Mouse (Mus musculus) neural tube, embryonic 12.5 days (tissue): ENCODE results near the gene Gm16253. TPM values are rescaled to one million over a fixed set of nuclear protein-coding genes. Genes with fewer than 3 reads are reported as not detected.

ENCODE experiments used
- ATAC-seq: fragments of 200-750 bp; cut with Nextera tagmentation; 2 replicates; pipeline ENCODE4 v1.8.0; 2017; ENCODE audit warnings: low read depth, mild to moderate bottlenecking, moderate TSS enrichment, moderate library complexity; ENCODE audit not compliant: low FRiP score
- H3K27ac ChIP-seq: fragments of 300-500 bp; sonication (generic); 2 replicates; pipeline ENCODE4 v1.5.1; 2016
- H3K27me3 ChIP-seq: fragments of 300-500 bp; sonication (generic); replicated peaks from 2 replicates; pipeline ENCODE4 v1.6.1; 2016; ENCODE audit warnings: mild to moderate bottlenecking
- H3K36me3 ChIP-seq: fragments of 300-500 bp; sonication (generic); 2 replicates; pipeline ENCODE4 v1.6.1; 2016; ENCODE audit warnings: mild to moderate bottlenecking
- H3K4me1 ChIP-seq: fragments of 300-500 bp; sonication (generic); 2 replicates; pipeline ENCODE4 v1.6.1; 2016
- H3K4me2 ChIP-seq: fragments of 300-500 bp; sonication (generic); replicated peaks from 2 replicates; pipeline ENCODE4 v1.6.1; 2016; ENCODE audit warnings: mild to moderate bottlenecking
- H3K4me3 ChIP-seq: fragments of 300-500 bp; sonication (generic); 2 replicates; pipeline ENCODE4 v1.5.1; 2016
- H3K9ac ChIP-seq: fragments of 300-500 bp; sonication (generic); 2 replicates; pipeline ENCODE4 v1.6.1; 2016; ENCODE audit warnings: mild to moderate bottlenecking
- H3K9me3 ChIP-seq: fragments of 300-500 bp; sonication (generic); 2 replicates; pipeline ENCODE4 v1.6.1; 2016; ENCODE audit warnings: mild to moderate bottlenecking
- WGBS: fragments of 180-500 bp; shearing (Covaris S2); methylation state at CpG from one replicate; pipeline ENCODE4 v1.1.7; 2016; 5-methylcytosine and 5-hydroxymethylcytosine counted together
- polyA plus RNA-seq: library from polyadenylated mRNA; unstranded; fragments of >200 nt; fragmentation: Nextera tagmentation; extraction: Ambion mirVana; gene quantifications from 2 replicates; pipeline ENCODE4 v1.2.1, GENCODE M21; 2016

Gm16253 gene
- polyA plus RNA-seq, 1 experiment from 2014 or later = 1.6 TPM

DNA sequence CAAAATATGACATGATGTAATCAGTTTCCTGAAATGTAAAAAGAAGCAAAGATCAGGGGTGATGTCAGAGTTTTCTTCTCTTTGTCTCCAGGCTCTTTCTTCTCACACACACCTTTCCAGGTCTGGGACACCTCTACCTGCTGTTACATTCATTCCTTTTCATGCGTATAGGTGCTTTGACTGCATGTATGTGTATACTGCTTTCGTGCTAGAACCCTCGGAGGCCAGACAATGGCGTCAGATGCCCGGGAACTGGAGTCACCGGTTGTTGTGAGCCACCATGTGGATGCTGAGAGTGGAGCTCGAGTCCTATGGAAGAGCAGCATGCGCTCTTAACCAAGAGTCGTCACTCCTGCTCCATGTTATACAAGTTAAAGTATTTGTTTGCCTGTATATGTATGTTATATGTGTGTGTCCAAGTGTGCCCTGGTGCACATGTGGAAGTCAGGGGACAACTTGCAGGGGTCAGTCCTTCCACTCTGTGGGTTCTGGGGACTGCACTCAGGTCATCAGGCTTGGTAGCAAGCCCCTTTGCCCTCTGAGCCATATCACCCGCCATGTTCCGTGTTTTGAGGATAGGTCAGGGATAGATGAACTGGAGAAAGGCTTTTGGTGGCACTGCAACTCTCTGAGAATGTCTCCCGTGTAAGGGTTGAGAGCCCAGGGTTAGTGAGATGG is 1.9 kb downstream of the Gm16253 start:
- WGBS = 78% methylated on average over 12 of the region's 12 CpGs
- no peak for ATAC-seq
- peaks cover 23% of the 10 kb centered on the region for H3K4me1 ChIP-seq
- no peaks in the 10 kb centered on the region for H3K9me3 ChIP-seq
- no peak overlapping the region for H3K27ac ChIP-seq
- H3K27me3 ChIP-seq = peaks cover 8% of the 10 kb centered on the region; the same call in 1 of the 2 replicates
- H3K36me3 ChIP-seq = no peaks in the 10 kb centered on the region
- no peak overlapping the region for H3K9ac ChIP-seq
- H3K4me2 ChIP-seq = no peak overlapping the region
- no peak overlapping the region for H3K4me3 ChIP-seq

DNA sequence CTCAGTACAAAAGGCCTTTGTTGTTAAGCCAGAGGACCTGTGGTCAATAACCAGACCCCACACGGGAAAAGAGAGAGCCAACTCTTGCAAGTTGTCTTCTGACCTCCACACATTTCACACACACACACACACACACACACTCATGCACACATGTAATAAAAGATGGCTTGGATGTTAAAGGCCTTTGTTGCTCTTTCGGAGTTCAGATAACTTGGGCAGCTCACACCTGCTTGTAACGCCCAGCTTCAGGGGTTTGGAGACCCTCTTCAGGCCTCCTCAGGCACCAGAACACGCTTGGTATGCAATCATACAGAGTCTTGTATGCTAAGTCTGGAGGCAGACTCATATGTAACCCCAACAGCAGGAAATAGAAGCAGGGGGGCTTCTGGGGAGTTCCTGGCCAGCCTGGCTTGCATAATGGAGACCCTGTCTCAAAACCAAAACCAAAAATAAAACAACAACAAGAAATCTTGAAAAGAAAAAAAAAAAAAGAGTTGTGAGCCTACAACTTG is 2.5 kb downstream of the Gm16253 start:
- Histone ChIP-seq H3K4me3 (no peak overlapping the region), H3K4me2 (no peak overlapping the region), H3K9me3 (no peaks in the 10 kb centered on the region), H3K9ac (no peak overlapping the region), H3K4me1 (peaks cover 23% of the 10 kb centered on the region), H3K27me3 (peaks cover 8% of the 10 kb centered on the region; the same call in 1 of the 2 replicates), H3K36me3 (no peaks in the 10 kb centered on the region), H3K27ac (no peak overlapping the region)
- 75% methylated on average over 4 of the region's 4 CpGs for WGBS
- no peak for ATAC-seq

DNA sequence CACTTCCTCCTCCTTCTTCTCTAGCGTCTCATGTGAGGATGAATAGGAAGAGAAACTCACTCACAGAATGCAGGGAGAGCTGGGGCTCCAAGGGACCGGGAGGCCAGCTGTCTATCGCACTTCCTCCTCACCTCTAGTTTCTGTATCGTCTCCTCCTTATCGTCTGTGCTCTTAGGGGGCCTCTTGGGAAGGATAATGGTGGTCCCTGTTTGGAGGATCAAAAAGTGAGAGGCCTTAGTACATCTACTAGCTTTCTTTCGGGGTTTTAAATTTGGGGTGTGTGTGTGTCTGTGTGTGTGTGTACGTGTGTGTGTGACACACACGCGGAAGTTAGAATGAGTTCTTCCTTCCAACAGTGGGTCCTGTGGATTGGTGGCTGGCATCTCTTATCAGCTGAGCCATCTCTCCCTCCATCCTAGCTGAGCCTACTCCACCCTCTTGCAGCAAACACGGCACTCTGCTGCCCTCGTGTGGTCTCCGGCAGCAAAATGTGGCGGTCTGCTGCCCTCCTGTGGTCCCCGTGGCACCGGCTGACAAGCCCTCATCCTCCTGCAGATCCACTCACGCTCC is 3.2 kb downstream of the Gm16253 start:
- Histone ChIP-seq H3K36me3 (no peaks in the 10 kb centered on the region), H3K4me2 (peak overlapping the region; percentile 54), H3K4me3 (no peak overlapping the region), H3K9ac (0 out of 2 replicates have a peak overlapping the region, but pooled peaks have one; percentile 48), H3K4me1 (peaks cover 23% of the 10 kb centered on the region), H3K27ac (no peak overlapping the region), H3K27me3 (peaks cover 8% of the 10 kb centered on the region; the same call in 1 of the 2 replicates), H3K9me3 (no peaks in the 10 kb centered on the region)
- ATAC-seq = peak; percentile 33
- WGBS = 14% methylated on average over 16 of the region's 16 CpGs

DNA sequence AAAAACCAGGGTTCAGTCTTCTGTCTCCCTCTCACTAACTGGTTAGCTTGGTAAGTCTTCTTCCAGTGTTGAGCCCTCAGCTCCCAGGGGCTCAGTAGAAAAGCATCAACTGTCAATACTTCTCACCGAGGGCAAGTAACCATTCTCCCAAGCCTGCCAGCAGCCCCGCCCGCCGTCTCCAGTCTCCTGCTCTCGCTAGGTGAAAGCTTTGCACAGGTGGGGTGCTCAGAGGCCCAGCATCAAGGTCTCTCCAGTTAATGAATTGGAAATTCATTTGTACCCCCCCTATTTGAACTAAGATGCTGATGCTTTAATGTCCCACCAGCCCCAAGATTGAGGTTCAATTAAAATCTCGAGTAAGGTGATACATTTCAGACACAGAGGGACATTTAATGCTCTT is 4.4 kb downstream of the Gm16253 start:
- no peak for ATAC-seq
- Histone ChIP-seq H3K4me1 (peaks cover 22% of the 10 kb centered on the region), H3K27me3 (peaks cover 8% of the 10 kb centered on the region; the same call in 1 of the 2 replicates), H3K36me3 (no peaks in the 10 kb centered on the region), H3K9ac (no peak overlapping the region), H3K4me2 (no peak overlapping the region), H3K4me3 (no peak overlapping the region), H3K27ac (no peak overlapping the region), H3K9me3 (no peaks in the 10 kb centered on the region)
- WGBS = 47% methylated on average over 6 of the region's 6 CpGs

DNA sequence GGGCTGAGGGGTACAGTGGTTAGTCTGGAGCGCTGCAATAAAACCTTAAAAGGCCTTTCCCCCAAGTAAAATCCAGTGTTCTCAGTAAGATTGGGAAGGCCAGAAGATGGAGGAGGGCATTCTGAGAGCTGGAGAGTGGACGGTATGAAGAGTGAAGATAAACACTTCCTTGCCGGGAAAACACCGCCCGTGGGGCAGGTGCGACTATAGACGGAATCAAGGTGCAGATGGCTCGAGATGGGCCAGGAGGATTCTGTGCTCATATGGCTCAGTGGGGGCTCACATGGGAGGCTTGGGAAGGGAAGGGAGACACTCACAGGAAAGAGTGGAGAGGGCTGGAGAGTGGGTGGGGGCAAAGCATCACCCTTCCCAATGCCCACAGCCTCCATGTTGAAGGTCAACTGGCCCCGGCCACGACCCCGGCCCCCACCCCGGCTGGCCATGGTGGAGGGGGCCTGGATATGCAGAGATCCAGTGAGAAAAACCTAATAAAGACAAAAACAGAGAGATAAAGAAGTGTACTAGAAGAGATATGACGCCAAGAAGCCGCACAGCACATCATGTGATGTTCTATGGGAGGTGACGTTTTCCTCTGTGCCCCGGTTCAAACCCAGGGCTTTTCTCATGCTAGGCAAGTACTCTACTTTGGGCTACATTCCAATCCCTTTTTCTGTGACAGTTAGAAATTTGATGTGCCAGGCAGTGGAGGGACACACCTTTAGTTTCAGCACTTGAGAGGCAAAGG is 5.2 kb downstream of the Gm16253 start:
- Histone ChIP-seq H3K9me3 (no peaks in the 10 kb centered on the region), H3K27ac (no peak overlapping the region), H3K4me2 (no peak overlapping the region), H3K36me3 (no peaks in the 10 kb centered on the region), H3K27me3 (peaks cover 8% of the 10 kb centered on the region; the same call in 1 of the 2 replicates), H3K9ac (no peak overlapping the region), H3K4me3 (no peak overlapping the region), H3K4me1 (peaks cover 15% of the 10 kb centered on the region)
- ATAC-seq = no peak
- 89% methylated on average over 16 of the region's 16 CpGs for WGBS

DNA sequence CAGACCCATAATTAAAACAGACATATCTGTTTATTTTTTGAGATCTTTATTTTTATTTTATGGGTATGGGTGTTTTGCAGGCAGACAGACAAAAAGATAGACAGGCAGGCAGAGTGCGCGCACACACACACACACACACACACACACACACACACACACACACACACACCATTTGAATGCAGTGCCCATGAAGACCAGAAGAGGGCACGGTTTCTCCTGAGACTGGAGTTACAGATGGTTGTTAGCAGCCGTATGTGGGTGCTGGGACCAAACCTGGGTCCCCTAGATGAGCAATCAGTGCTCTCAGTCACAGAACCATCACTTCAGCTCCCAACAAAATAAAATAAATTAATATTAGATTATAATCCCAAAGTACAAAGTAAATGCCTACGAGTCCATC is 6.6 kb downstream of the Gm16253 start:
- Histone ChIP-seq H3K4me3 (no peak overlapping the region), H3K9me3 (no peaks in the 10 kb centered on the region), H3K27me3 (peaks cover 8% of the 10 kb centered on the region; the same call in 1 of the 2 replicates), H3K27ac (no peak overlapping the region), H3K4me2 (no peak overlapping the region), H3K4me1 (0 out of 2 replicates have a peak, but pooled peaks cover 7% of the 10 kb centered on the region), H3K9ac (no peak overlapping the region), H3K36me3 (no peaks in the 10 kb centered on the region)
- ATAC-seq = no peak
- 93% methylated on average over 5 of the region's 5 CpGs for WGBS

DNA sequence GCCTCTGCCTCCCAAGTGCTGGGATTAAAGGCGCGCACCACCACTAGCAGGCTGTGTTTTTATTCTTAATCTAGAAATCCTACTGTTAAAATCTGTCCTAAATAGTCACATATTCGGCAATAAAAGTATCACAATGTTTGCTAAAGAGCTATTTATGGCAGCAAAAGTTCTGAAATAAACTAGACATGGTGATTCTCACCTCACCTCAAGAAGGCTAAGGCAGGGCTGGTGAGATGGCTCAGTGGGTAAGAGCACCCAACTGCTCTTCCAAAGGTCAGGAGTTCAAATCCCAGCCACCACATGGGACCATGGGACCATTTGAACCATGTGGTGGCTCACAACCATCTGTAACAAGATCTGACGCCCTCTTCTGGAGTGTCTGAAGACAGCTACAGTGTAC is 13.9 kb downstream of the Gm16253 start:
- no peak overlapping the region for H3K4me2 ChIP-seq
- peaks cover 9% of the 10 kb centered on the region; the same call in 1 of the 2 replicates for H3K27me3 ChIP-seq
- WGBS = 80% methylated on average over 4 of the region's 4 CpGs
- no peaks in the 10 kb centered on the region for H3K9me3 ChIP-seq
- no peak for ATAC-seq
- H3K9ac ChIP-seq = no peak overlapping the region
- peaks cover 11% of the 10 kb centered on the region for H3K4me1 ChIP-seq
- no peak overlapping the region for H3K27ac ChIP-seq
- no peak overlapping the region for H3K4me3 ChIP-seq
- no peaks in the 10 kb centered on the region for H3K36me3 ChIP-seq

DNA sequence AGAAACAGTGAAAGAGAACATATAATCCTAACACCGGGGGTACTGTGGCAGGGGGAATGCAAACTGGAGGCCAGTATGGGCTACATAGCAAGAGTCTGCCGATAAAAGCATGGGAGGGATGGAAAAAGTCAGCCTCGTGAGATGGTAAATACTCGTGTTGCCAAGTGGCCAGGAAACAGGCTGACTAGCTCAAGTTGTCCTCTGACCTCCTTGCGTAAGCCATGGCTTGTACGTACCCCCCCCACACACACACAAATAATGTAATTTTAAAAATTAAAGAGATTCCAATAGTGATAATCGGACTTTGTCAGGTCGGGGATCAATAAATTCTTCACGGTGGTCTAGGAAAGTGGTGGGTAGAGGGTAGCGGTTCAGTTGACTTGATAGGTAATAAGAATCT is 16.6 kb downstream of the Gm16253 start:
- H3K4me3 ChIP-seq = peak overlapping the region; percentile 52
- 0 out of 2 replicates have a peak overlapping the region, but pooled peaks have one; percentile 21 for H3K27ac ChIP-seq
- peaks cover 38% of the 10 kb centered on the region for H3K4me1 ChIP-seq
- H3K9me3 ChIP-seq = no peaks in the 10 kb centered on the region
- no peaks in the 10 kb centered on the region for H3K36me3 ChIP-seq
- H3K4me2 ChIP-seq = peak overlapping the region; percentile 84
- under 1% methylated on average over 10 of the region's 10 CpGs for WGBS
- H3K9ac ChIP-seq = peak overlapping the region; percentile 54
- H3K27me3 ChIP-seq = peaks cover 20% of the 10 kb centered on the region
- no peak; the same call in 1 of the 2 replicates for ATAC-seq

DNA sequence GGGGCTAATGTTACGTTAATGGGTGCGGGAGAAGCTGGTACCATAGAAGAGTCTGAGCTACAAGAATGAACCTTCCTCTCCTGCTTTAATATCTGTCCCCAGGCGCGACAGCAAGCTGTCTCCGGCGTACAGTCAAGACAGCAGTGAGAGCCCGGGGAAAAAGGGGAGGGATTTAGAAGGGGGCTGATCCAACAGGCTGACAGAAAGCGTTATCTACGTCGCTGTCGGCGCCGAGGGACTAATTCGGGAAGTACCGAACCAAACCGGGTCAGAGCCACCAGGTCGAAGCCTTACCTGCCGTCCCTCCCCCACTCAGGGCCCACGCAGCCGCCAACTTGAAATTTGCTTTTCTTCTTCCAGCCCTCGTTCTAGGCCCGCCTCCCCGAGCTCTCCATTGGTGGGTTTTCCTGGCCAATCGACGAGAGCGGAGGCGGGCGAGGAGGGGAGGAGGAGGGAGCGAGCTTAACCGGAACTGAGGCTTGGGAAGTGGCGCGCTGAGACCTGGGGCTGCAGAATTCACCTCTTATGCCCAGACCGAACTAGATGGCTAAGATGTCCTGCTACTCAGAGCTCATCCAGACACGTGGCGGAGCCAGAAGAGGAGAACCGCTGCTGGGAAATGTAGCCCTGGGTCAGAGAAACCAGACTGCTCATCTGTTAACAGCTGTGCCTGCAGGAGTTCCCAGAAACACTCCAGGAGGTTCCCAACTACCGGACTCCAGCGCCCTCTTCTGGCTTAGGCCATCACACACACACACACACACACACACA is 17.2 kb downstream of the Gm16253 start, which contains the start of gene Polr3gl:
Polr3gl (minus strand) TSS at position 392 of the 771 bp plus-strand sequence.
- H3K36me3 ChIP-seq = no peaks in the 10 kb centered on the region
- under 1% methylated on average over 38 of the region's 38 CpGs for WGBS
- peak within 1 kb of the TSS; percentile 84 for H3K4me2 ChIP-seq
- H3K4me1 ChIP-seq = peaks cover 44% of the 10 kb centered on the region
- peak within 1 kb of the TSS; percentile 54 for H3K9ac ChIP-seq
- peaks cover 22% of the 10 kb centered on the region for H3K27me3 ChIP-seq
- no peaks in the 10 kb centered on the region for H3K9me3 ChIP-seq
- H3K27ac ChIP-seq = peak within 1 kb of the TSS; percentile 21; the same call in 1 of the 2 replicates
- peak; percentile 76 for ATAC-seq
- peak within 1 kb of the TSS; percentile 52 for H3K4me3 ChIP-seq

DNA sequence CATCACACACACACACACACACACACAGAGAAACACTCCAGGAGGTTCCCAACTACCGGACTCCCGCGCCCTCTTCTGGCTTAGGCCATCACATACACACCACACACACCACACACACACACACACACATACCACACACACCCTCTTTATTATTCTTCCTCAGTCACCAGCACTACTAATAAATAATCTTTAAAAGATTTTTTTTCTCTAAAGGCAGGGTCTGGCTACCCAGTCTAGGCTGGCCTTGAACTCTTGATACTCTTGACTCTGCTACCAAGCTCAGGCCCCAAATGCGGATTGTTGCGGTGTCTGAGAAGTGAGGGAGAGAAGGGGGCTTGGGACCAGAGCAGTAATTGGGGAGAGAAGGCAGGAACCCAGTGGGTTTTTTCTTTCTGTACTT is 18.1 kb downstream of the Gm16253 start:
- Histone ChIP-seq H3K27me3 (peaks cover 27% of the 10 kb centered on the region), H3K4me1 (peaks cover 47% of the 10 kb centered on the region), H3K36me3 (no peaks in the 10 kb centered on the region), H3K27ac (no peak overlapping the region), H3K9ac (no peak overlapping the region), H3K4me3 (no peak overlapping the region), H3K4me2 (no peak overlapping the region), H3K9me3 (no peaks in the 10 kb centered on the region)
- ATAC-seq = no peak
- 78% methylated on average over 5 of the region's 5 CpGs for WGBS

DNA sequence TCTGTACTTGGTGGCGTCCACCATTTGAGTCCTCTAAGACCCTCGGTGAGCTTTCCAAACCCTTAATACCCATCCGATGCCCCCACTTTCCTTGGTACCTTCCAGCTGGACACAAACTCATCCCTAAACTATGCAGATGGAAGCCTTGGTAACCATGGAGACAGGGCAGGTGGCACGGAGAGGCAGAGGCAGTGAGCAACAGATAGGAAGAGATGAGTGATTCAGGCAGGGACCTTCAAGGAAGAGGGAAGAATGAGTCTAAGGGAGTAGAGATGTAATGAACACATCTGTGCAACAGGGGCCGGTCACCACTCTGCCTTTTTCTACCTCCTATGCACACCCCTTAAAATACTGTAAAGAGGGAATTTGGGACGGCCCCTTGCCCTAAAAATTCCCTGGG is 18.9 kb downstream of the Gm16253 start:
- Histone ChIP-seq H3K4me1 (peaks cover 55% of the 10 kb centered on the region), H3K36me3 (no peaks in the 10 kb centered on the region), H3K4me3 (no peak overlapping the region), H3K9me3 (no peaks in the 10 kb centered on the region), H3K27ac (no peak overlapping the region), H3K27me3 (peaks cover 27% of the 10 kb centered on the region), H3K4me2 (peak overlapping the region; percentile 93), H3K9ac (no peak overlapping the region)
- no peak for ATAC-seq
- 19% methylated on average over 6 of the region's 6 CpGs for WGBS
